Mouse (Mus musculus): Measurements from ENCODE around the gene Psmc5. TPM values are rescaled to one million over a fixed set of nuclear protein-coding genes. Genes with fewer than 3 reads are reported as not detected.

Psmc5 gene
- total RNA-seq, 2 experiments from 2014 or later, result 107 to 109 TPM

DNA sequence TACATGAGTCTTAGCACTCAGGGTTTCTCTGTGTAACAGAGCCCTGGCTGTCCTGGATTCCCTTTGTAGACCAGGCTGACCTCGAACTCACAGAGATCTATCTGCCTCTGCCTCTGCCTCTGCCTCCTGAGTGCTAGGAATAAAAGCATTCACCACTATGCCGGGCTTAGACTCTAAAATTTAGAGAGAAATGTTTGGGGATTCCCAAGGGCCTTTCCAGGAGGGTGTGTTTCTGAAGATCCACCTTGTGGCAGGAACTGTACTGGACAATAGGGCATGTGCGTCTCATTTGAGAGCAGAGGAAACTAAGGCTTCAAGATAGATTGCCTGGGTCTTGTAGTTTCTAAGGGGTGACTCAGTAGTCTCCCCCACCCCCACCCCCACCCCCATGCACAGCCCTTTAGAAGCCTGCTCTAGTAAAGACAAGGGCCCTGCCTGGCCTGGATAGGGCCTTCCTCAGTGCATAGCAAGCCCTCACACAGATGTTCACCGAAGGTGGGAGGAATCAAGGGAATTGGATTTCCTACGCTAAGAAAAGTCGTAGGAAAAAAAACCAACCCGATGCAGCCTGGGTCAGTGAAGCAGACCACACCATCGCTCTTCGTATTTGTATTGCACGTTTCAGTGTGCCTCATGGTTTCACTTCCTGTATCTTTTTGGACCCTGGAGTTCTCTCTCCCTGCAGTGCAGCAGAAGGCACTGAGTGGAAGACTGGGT, 49.6 kb downstream of the Psmc5 start:
- DNase-seq, result no peak
- intact Hi-C loops (cut with DNase I), result no loop called here

DNA sequence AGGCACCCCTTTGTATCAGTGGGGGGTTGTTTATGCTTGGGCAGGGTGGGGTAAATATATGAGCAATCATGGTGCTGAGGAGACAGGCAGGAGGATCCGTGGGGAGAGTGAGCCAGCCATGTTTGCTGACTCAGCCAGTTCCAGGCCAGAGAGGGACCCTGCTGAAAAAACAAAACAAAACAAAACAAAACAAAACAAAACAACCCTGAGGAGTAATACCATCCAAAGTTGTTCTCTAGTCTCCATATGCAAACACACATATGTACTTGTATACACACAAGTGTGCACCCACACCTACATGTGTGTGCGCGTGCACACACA, 50.1 kb downstream of the Psmc5 start:
- intact Hi-C loops (cut with DNase I), result no loop called here
- DNase-seq, result no peak

- DNase-seq, result no peak
- intact Hi-C loops (cut with DNase I), result no loop called here
These were observed 50.8 kb downstream of the Psmc5 start for GRCm38 (mm10) chr11:106306758-106307157.

- DNase-seq, result no peak
- intact Hi-C loops (cut with DNase I), result no loop called here
These were observed 51.5 kb downstream of the Psmc5 start for GRCm38 (mm10) chr11:106307432-106307831.

DNA sequence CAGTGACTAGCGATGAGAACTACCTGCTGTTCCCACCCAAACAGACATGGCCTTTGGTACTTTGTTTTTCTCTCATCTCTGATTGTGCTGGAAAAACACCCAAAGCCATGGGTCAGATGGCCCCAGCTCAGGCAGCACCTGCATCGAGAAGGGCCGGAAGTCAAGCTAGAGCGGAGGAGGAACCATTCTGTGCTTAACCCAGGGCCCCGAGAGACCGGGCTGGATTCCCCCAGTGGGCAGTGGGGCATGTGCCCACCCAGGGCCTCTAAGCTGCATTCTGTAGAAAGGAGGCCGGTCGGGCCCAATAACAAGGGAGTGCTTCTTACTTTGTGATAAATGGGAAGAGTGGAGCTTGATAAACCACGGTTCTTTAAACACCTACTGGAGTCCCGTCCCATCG, 52.2 kb downstream of the Psmc5 start:
- no peak for DNase-seq
- intact Hi-C loops (cut with DNase I), result no loop called here

GRCm38 (mm10) chr11:106310123-106310522, 54.2 kb downstream of the Psmc5 start:
- no peak for DNase-seq
- intact Hi-C loops (cut with DNase I), result no loop called here

Other genes with a start within 250 kb of the Psmc5 start
- under 1 TPM in 1 of 2 experiments, not detected in 1; 0.31 TPM for gene Kcnh6, start 248.0 kb upstream of the Psmc5 start, total RNA-seq (2021)
- gene Dcaf7, start 219.3 kb upstream of the Psmc5 start, total RNA-seq (2021), result 10 to 100 TPM; 54.6 to 57.6 TPM
- 10 to 100 TPM; 49.4 to 50.1 TPM for gene Taco1, start 190.1 kb upstream of the Psmc5 start, total RNA-seq (2021)
- 10 to 100 TPM; 50.5 to 50.6 TPM for gene Map3k3, start 171.5 kb upstream of the Psmc5 start, total RNA-seq (2021)
- gene Gm10840, start 95.3 kb upstream of the Psmc5 start, total RNA-seq (2021), result not detected
- gene Limd2, start 95.3 kb upstream of the Psmc5 start, total RNA-seq (2021), result 10 to 100 TPM; 13.6 to 14.1 TPM
- gene Strada, start 54.0 kb upstream of the Psmc5 start, total RNA-seq (2021), result 10 to 100 TPM; 11.1 to 12.9 TPM
- gene Ccdc47, start 39.8 kb upstream of the Psmc5 start, total RNA-seq (2021), result 10 to 100 TPM; 79.9 to 83.2 TPM
- gene Ddx42, start 39.2 kb upstream of the Psmc5 start, total RNA-seq (2021), result 10 to 100 TPM; 37.3 to 38.8 TPM
- gene Ftsj3, start 75 bp upstream of the Psmc5 start, total RNA-seq (2021), result 10 to 100 TPM; 22.3 to 24.7 TPM
- 10 to 100 TPM; 28.1 to 28.4 TPM for gene Smarcd2, start 16.8 kb downstream of the Psmc5 start, total RNA-seq (2021)
- under 1 TPM in 1 of 2 experiments, not detected in 1; 0.07 TPM for gene Tcam1, start 20.5 kb downstream of the Psmc5 start, total RNA-seq (2021)
- not detected for gene Gh, start 45.7 kb downstream of the Psmc5 start, total RNA-seq (2021)
- 1 to 10 TPM; 2.3 to 3.1 TPM for gene Cd79b, start 58.6 kb downstream of the Psmc5 start, total RNA-seq (2021)
- gene Scn4a, start 97.1 kb downstream of the Psmc5 start, total RNA-seq (2021), result 1 to 10 TPM; 3.2 to 3.6 TPM
- gene Prr29, start 109.3 kb downstream of the Psmc5 start, total RNA-seq (2021), result under 1 TPM; 0.31 to 0.64 TPM
- gene Icam2, start 131.9 kb downstream of the Psmc5 start, total RNA-seq (2021), result 10 to 100 TPM; 57.1 to 67.0 TPM
- 10 to 100 TPM in 1 of 2 experiments, 1 to 10 TPM in 1; 8.9 to 10.5 TPM for gene Ern1, start 231.7 kb downstream of the Psmc5 start, total RNA-seq (2021)

Data from heart, postnatal 10 days (tissue).